Mouse (Mus musculus): Measurements from ENCODE around the gene Zfp451. TPM values are rescaled to one million over a fixed set of nuclear protein-coding genes. Genes with fewer than 3 reads are reported as not detected.

Zfp451 gene
- total RNA-seq, 2 experiments from 2014 or later = 51.5 to 57.1 TPM

- Histone ChIP-seq H3K27ac (no peak overlapping the region), H3K4me3 (no peak overlapping the region)
- DNase-seq (ENCODE audit: low spot score in 2 of 2) = no peak
- no peak for TF ChIP-seq CTCF (conservative IDR thresholded peaks at IDR 0.05)
Measured at GRCm38 (mm10) chr1:33725086-33725485, 89.3 kb downstream of the Zfp451 start.

- H3K27ac ChIP-seq = no peak overlapping the region
- no peak for DNase-seq (ENCODE audit: low spot score in 2 of 2)
- TF ChIP-seq CTCF (conservative IDR thresholded peaks at IDR 0.05) = no peak
- no peak overlapping the region for H3K4me3 ChIP-seq
Measured at GRCm38 (mm10) chr1:33724516-33724915, 89.9 kb downstream of the Zfp451 start.

GRCm38 (mm10) chr1:33721020-33721419 lies 93.4 kb downstream of the Zfp451 start:
- Histone ChIP-seq H3K27ac (no peak overlapping the region), H3K4me3 (peak overlapping the region; percentile 82)
- TF ChIP-seq CTCF (conservative IDR thresholded peaks at IDR 0.05) = no peak
- no peak for DNase-seq (ENCODE audit: low spot score in 2 of 2)

GRCm38 (mm10) chr1:33720231-33720630 lies 94.2 kb downstream of the Zfp451 start:
- peak overlapping the region; percentile 91 for H3K27ac ChIP-seq
- peak overlapping the region; percentile 82 for H3K4me3 ChIP-seq
- no peak for TF ChIP-seq CTCF (conservative IDR thresholded peaks at IDR 0.05)
- DNase-seq (ENCODE audit: low spot score in 2 of 2) = no peak

GRCm38 (mm10) chr1:33719733-33720225 lies 94.6 kb downstream of the Zfp451 start, which contains the start of gene Rab23:
Gene Rab23, plus strand, starts transcription at chr1:33719887.
- no peak for TF ChIP-seq CTCF (conservative IDR thresholded peaks at IDR 0.05)
- peak; percentile 82 to 84 for DNase-seq (ENCODE audit: low spot score in 2 of 2)
- Histone ChIP-seq H3K4me3 (peak within 1 kb of the TSS; percentile 82), H3K27ac (peak within 1 kb of the TSS; percentile 91)

- Histone ChIP-seq H3K4me3 (no peak overlapping the region), H3K27ac (no peak overlapping the region)
- TF ChIP-seq CTCF (conservative IDR thresholded peaks at IDR 0.05) = no peak
- DNase-seq (ENCODE audit: low spot score in 2 of 2) = no peak
Measured at GRCm38 (mm10) chr1:33717636-33718035, 96.8 kb downstream of the Zfp451 start.

GRCm38 (mm10) chr1:33714796-33715195 lies 99.6 kb downstream of the Zfp451 start:
- H3K4me3 ChIP-seq = no peak overlapping the region
- DNase-seq (ENCODE audit: low spot score in 2 of 2) = no peak
- no peak for TF ChIP-seq CTCF (conservative IDR thresholded peaks at IDR 0.05)
- H3K27ac ChIP-seq = no peak overlapping the region

GRCm38 (mm10) chr1:33712026-33712425 lies 102.4 kb downstream of the Zfp451 start:
- H3K4me3 ChIP-seq = no peak overlapping the region
- no peak overlapping the region for H3K27ac ChIP-seq
- DNase-seq (ENCODE audit: low spot score in 2 of 2) = no peak
- no peak for TF ChIP-seq CTCF (conservative IDR thresholded peaks at IDR 0.05)

Other genes with a start within 250 kb of the Zfp451 start
- 1 to 10 TPM; 5.5 to 5.8 TPM for gene Prim2, start 144.8 kb downstream of the Zfp451 start, total RNA-seq (2021)
- 10 to 100 TPM; 22.6 to 28.4 TPM for gene Rab23, start 94.7 kb downstream of the Zfp451 start, total RNA-seq (2021)
- 10 to 100 TPM in 1 of 2 experiments, 1 to 10 TPM in 1; 9.8 to 10.1 TPM for gene Bag2, start 56.8 kb downstream of the Zfp451 start, total RNA-seq (2021)
- gene Bend6, start 93.2 kb upstream of the Zfp451 start, total RNA-seq (2021) = 10 to 100 TPM; 71.7 to 72.1 TPM
- 100 to 1,000 TPM; 206 to 207 TPM for gene Dst, start 93.6 kb upstream of the Zfp451 start, total RNA-seq (2021)